Mouse (Mus musculus) erythroblast, embryonic 14.5 days (primary cell): ENCODE data around the gene Otog.

Source experiments
- GATA1 ChIP-seq: IDR thresholded peaks from 2 replicates; pipeline ENCODE4 v1.6.1; 2012; ENCODE audit warnings: low read length, inconsistent platforms, mixed read lengths
- TAL1 ChIP-seq: IDR thresholded peaks from 3 replicates; pipeline ENCODE4 v1.6.1; 2012; ENCODE audit warnings: low read length, inconsistent platforms, mixed read lengths

DNA sequence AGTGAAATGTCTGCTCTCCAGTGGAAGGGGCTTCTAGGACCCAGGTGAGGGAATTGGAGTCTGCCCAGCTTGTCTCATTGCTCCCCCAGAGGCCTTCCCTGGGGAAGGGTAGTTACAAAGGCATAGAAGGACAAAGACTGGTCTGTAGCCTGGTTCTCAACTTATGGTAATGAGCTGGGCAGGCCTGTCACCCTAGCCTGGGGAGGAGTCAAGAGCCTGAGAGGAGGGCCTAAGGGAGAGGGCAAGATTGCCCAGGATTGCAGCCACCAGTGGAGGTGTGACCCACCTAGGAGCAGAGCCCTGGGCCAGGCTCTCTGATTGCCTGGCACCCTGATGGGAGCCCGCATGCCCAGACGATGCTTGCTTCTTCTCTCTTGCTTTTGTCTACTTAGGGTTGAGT, at the start of gene Otog:
- no peak for TF ChIP-seq TAL1
- TF ChIP-seq GATA1, result no peak
